Mouse (Mus musculus) lung, adult 18-20 months (tissue): ENCODE data around the gene C530008M17Rik.

Source experiments
- DNase-seq, 2 experiments: peaks; one replicate each; pipeline ENCODE4 v3.0.0; 2022; ENCODE audit warnings: mixed read lengths in 2 of 2

Gene C530008M17Rik

GRCm38 (mm10) chr5:76656212-76656611 lies at the start of gene C530008M17Rik:
Gene C530008M17Rik (plus strand): TSS chr5:76656512.
- no peak for DNase-seq

DNA sequence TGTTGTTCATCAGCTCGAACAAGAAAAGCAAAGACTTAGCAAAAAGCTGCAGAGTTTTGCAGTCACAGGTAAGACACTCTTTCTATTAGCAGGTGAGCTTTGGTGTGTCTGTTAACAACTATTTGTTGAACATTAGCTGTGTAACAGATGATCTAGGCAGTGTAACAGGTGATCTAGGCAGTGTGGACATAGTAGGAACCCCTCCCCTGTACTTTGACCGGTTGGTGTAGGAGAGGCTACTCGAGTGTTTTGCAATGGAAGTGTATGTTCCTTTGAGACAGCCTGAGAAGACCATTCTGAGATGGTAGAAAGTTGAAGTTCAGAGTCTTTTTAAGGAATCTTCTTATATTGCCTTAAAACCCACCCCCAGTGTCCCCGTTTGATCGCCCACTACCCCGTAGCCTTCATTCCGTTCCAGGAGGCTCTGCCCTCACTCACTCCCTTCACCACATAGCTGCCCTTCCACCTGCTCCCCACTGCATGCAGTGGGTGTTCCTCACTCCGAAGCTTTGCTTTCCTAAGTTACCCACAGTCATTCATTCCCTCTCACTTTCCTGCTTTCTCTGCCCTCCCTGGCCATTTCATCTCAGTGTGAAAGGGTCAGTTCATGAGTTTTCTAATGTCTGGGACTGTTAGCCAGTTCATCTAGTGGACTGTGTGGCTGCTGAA lies 46.5 kb upstream of the C530008M17Rik start:
- DNase-seq, result no peak

GRCm38 (mm10) chr5:76612867-76613499 lies 43.3 kb upstream of the C530008M17Rik start:
- DNase-seq, result no peak

DNA sequence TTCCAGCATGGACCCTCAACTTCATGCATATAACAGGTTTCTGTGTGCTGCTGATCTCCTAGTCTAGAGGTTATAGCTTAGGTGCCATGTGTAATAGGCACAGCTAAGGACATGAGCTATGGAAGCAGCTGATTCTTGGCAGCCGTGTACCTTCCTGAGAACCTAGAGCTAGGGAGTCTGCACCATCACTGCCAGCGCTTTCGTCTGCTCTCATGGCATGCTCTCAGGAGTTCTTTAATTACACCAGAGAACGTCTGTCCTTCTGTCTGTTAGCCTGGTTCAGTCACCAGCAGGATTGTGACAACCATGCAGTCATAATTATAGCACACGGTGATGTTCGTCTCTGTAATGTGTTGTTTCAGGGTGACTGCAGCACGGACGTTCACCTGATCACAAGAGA lies 41.0 kb upstream of the C530008M17Rik start:
- DNase-seq, result no peak

DNA sequence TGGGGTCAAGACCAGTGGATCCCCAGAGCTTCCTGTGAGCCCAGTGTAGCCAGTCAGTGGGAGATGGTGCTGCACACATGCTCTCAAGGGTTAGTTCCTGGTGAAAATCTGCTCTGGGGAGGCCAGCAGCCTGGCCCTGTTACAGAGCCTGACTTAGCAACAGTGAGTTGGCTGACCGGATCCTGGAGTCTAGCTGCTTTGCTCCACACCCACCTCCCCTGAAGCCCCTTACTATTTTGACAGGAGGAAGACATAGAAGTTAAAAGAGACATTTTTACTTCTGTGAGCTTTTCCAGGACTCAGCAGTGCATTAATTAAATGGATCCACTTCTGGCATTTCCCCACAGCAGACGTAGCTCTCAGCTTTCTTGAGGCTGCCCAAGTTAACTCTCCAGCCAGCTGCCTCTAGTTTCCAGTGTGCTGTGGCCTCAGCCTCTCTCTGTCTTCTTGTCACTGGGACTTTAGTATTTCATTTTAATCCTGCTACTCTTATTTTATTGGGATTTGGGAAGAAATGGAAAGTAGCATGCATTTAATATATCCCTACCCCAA lies 40.0 kb upstream of the C530008M17Rik start:
- DNase-seq, result no peak

DNA sequence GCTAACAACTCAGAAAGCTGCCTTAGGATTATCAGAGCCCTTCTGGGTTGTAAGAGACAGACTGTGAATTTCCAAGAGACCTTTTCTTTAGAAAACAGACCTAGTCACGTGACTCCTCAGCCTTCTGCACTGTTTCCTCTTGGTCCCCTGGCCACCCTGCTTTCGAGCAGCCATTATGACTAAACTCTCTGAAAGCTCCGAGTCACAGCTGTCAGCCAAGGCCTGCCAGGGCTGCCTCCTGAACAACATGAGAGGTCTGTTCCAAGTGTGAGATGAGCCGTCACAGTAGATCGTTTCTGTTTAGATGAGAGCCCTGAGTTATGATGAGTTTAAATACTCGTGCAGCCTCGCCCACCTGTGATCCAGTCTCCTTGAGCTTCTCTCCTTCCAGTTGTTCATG lies 37.6 kb upstream of the C530008M17Rik start:
- DNase-seq, result no peak

- no peak for DNase-seq
Measured at GRCm38 (mm10) chr5:76623759-76624158, 32.6 kb upstream of the C530008M17Rik start.

- DNase-seq, result no peak
Measured at GRCm38 (mm10) chr5:76627770-76628169, 28.5 kb upstream of the C530008M17Rik start.

DNA sequence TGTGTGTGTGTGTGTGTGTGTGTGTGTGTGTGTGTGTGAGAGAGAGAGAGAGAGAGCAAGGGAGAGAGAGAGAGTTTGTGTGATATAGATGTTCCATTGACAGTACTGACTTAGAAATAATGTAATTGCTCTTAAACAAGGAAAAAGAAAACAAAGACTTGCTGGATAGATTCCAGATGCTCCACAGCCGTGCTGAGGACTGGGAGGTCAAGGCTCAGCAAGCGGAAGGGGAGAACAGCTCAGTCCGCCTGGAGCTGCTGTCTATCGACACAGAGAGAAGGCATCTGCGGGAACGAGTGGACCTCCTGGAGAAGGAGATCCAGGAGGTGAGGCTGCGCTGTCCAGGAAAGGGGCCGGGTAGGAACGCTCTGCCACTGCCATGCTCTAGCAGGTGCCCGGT lies 22.3 kb upstream of the C530008M17Rik start:
- no peak for DNase-seq

DNA sequence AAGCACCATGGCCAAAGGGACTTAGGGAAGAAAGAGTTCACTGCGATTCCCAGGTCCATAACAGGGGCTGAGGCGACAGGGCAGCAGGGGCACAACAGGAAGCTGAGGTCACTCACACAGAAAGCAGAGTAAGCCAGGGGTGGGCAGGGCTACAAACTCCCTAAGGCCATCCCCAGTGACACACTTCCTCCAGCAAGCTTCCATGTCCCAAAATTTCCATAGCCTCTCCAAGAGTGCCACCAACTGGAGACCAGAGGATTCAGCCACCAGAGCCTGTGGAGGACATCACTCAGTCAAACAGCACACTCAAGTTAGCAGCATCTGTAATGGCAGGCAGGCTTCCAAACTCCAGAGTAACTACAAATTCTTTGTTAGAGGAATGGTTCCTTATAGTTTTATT lies 20.7 kb upstream of the C530008M17Rik start:
- DNase-seq, result peak in 1 of 2 experiments; percentile 7

GRCm38 (mm10) chr5:76642076-76642475 lies 14.2 kb upstream of the C530008M17Rik start:
- DNase-seq, result no peak

DNA sequence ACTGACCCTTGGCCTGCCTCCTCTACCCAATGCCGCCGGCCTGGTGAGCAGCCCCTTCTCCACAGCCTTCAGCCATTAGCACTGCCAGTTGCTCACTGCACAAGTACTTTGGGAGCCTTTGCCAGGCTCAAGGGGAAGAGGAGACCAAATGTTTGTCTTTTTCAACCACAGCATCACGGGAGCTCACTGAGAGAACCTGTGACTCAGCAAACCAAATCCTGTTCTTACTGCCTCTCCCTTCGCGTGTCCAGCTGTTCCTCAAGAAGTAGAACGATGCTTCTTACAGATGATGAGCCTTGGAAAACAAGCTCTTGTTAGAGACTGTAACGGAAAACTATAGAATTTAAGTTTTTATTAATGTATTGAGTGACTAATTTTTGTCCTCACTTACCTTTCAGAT lies 12.1 kb upstream of the C530008M17Rik start:
- DNase-seq, result no peak

DNA sequence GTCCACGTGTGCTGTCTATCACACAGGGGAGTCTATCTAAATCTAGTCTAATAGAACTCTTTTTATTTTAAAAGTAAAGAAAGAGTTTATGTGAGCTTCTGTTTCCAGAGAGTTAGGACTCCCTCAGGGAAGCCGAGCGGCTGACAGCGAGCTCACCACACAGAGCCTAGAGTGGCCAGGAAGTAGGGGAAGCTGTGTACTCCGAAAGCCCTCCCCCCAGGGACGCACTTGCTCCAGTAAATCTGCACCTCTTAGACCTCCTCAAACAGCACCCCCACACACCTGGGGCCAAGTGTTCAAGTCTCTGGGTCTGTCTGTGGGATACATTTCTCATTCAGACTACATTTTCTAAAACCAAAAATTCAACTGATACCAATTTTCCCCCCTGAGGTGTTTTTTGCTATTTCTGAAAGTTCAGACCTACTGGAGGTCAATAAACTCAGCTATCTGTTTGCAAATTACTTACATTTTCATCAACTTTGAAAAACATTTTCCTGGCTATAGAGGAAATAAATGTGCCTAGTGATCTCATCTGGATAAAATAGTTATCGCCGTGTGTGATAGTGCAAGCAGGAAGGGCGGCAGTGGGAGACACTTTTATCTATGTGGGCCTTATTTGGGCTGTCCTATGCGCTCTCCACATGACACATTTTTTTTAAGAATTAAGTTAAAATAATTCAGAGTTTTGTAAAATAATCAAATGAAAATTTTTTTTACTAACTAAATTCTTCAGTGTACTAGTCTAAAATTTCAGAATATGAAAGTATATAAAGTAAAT lies 11.0 kb upstream of the C530008M17Rik start:
- DNase-seq, result no peak

GRCm38 (mm10) chr5:76649897-76650296 lies 6.4 kb upstream of the C530008M17Rik start:
- no peak for DNase-seq

- DNase-seq, result no peak
Measured at GRCm38 (mm10) chr5:76651151-76651725, 5.1 kb upstream of the C530008M17Rik start.

- DNase-seq, result peak; percentile 11 to 16
Measured at GRCm38 (mm10) chr5:76657245-76658083, 1.2 kb downstream of the C530008M17Rik start.

- DNase-seq, result no peak
Measured at GRCm38 (mm10) chr5:76658084-76658934, 2.0 kb downstream of the C530008M17Rik start.

DNA sequence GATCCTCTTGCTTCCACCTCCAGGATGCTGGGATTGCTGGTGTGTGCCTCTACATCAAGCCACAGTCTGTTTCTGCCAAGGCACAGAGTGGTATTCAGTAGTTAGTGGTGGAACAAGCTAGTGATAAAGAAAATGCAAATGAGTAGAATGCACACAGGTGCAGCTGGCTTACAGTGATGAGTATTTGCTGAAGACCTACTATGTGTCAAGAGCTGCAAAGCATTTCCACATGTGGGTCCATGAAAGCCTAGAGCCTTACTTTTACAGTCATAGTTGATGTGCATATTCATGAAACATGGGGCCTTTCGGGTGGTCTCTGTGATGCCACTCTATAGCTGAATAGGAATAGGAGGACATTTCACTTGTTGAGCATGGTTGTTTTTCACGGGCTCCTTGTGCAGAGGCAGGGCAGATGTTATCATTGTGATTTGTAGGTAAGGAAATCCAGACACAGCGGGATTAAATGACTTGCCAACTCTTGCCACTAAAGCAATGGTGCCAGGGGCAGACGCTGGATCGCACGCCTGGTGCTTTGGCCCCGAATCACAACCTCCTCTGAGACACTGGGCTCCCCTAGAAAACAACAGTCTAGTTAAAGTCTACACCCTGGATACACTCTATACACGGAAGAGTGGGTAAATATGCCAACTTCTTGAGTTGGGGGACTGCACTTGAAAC lies 3.8 kb downstream of the C530008M17Rik start:
- DNase-seq, result no peak

DNA sequence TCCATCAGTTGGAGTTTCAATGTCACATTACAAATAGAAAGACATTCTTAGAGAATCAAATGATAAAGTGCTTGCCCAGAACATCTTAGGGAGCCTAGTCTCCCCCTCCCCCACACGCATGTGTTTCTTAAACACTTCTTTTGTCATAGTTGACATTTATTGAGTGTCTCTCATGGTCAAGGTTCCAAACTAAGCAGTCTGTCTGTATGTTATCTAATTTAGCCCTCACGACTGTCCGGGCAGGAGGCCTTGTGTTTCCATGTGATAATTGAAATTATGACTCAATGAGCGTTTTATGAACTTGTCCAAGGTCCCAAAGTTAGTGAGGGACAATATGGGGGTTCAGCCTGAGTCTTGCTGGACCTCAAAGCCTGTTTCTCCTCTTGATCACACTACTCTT lies 5.0 kb downstream of the C530008M17Rik start:
- DNase-seq, result no peak

GRCm38 (mm10) chr5:76664936-76665335 lies 8.6 kb downstream of the C530008M17Rik start:
- DNase-seq, result no peak

DNA sequence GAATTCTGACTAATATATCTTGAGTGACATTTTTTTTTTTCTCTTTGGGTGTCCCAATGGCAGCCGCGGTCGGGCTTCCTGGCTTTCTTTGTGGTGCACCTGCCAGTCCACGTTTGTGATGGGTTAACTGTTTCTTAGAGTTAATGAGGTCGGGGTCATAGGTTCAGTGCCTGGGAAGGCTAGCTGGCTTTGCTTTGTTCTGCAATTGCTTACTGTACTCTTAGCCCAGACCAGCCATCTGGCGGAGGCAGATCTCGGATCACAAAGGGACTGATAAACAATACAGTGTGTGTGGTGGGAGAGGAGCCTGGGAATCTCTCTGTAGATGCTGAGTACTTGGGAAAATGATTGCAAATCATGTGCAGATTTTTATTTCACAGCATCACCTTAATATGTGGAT lies 9.1 kb downstream of the C530008M17Rik start:
- no peak for DNase-seq
